Mouse (Mus musculus) hindbrain, embryonic 13.5 days (tissue): ENCODE results near the gene Scgb1c1. TPM values are rescaled to one million over a fixed set of nuclear protein-coding genes. Genes with fewer than 3 reads are reported as not detected.

ENCODE experiments used
- ATAC-seq: fragments of 200-750 bp; cut with Nextera tagmentation; 2 replicates; pipeline ENCODE4 v1.8.0; 2017; ENCODE audit warnings: moderate TSS enrichment; ENCODE audit not compliant: low FRiP score
- H3K27ac ChIP-seq: fragments of 300-500 bp; sonication (generic); 2 replicates; pipeline ENCODE4 v1.5.1; 2015; ENCODE audit warnings: inconsistent platforms, mild to moderate bottlenecking, moderate library complexity
- H3K27me3 ChIP-seq: fragments of 300-500 bp; sonication (generic); 2 replicates; pipeline ENCODE4 v1.6.1; 2015; ENCODE audit warnings: mild to moderate bottlenecking, inconsistent platforms
- H3K36me3 ChIP-seq: fragments of 300-500 bp; sonication (generic); 2 replicates; pipeline ENCODE4 v1.6.1; 2015; ENCODE audit warnings: mild to moderate bottlenecking, inconsistent platforms
- H3K4me1 ChIP-seq: fragments of 300-500 bp; sonication (generic); replicated peaks from 2 replicates; pipeline ENCODE4 v1.6.1; 2015; ENCODE audit warnings: inconsistent platforms
- H3K4me2 ChIP-seq: fragments of 300-500 bp; sonication (generic); 2 replicates; pipeline ENCODE4 v1.6.1; 2015; ENCODE audit warnings: inconsistent platforms, mild to moderate bottlenecking, moderate library complexity
- H3K4me3 ChIP-seq: fragments of 300-500 bp; sonication (generic); 2 replicates; pipeline ENCODE4 v1.5.1; 2015; ENCODE audit warnings: mild to moderate bottlenecking, inconsistent platforms
- H3K9ac ChIP-seq: fragments of 300-500 bp; sonication (generic); 2 replicates; pipeline ENCODE4 v1.6.1; 2015; ENCODE audit warnings: mild to moderate bottlenecking, inconsistent platforms
- H3K9me3 ChIP-seq: fragments of 300-500 bp; sonication (generic); 2 replicates; pipeline ENCODE4 v1.6.1; 2016; ENCODE audit warnings: inconsistent platforms
- WGBS: fragments of 180-500 bp; shearing (Covaris S2); methylation state at CpG from one replicate; pipeline ENCODE4 v1.1.7; 2015; 5-methylcytosine and 5-hydroxymethylcytosine counted together
- polyA plus RNA-seq: library from polyadenylated mRNA; unstranded; fragments of >200 nt; fragmentation: Nextera tagmentation; extraction: Ambion mirVana; gene quantifications from 2 replicates; pipeline ENCODE4 v1.2.1, GENCODE M21; 2015

The Scgb1c1 gene
- polyA plus RNA-seq = not detected in 2 replicates

DNA sequence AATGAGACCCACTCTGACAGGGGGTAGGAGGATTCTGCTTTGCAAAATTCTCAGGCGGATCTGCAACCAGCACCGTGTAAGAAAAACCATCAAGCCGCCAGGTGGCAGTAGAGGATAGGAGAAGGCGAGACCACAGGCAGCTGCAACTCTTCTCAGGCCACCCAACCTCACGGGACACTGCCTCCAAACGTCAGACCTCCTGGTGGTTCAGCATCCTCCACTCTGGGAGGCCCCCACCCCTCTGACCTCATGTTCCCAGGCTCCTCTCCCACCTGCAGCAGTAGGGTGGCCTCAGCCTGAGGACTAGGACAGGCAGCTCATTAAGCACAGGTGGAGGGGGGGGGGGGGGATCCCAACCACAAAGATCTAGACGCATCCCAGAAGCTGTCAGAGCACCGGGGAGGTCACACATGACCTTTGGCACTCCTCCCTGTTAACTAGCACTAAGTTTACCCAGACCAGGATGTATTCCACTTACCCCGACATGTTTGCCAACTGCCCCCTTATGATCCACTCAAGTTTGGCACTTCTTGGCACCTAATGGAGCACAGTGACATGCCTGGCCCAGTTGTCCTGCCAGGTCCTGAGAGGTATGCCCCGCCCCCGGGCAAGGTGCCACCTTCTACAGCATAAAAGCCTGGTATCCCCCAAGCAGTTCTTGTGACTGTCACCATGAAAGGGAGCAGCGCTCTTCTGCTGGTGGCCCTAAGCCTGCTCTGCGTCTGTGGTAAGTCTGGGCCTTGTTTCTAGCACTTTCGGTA lies at the start of gene Scgb1c1:
TSS of gene Scgb1c1 (plus strand) at position 643 of the 761 bp plus-strand sequence.
- Histone ChIP-seq H3K27ac (no peak within 1 kb of the TSS), H3K4me3 (no peak within 1 kb of the TSS), H3K4me1 (0 out of 2 replicates have a peak, but pooled peaks cover 2% of the 10 kb centered on the region), H3K9ac (no peak within 1 kb of the TSS), H3K27me3 (peaks cover 50% of the 10 kb centered on the region), H3K9me3 (no peaks in the 10 kb centered on the region), H3K36me3 (no peaks in the 10 kb centered on the region), H3K4me2 (no peak within 1 kb of the TSS)
- peak; percentile 79 for ATAC-seq
- WGBS = 34% methylated on average over 14 of the region's 14 CpGs

DNA sequence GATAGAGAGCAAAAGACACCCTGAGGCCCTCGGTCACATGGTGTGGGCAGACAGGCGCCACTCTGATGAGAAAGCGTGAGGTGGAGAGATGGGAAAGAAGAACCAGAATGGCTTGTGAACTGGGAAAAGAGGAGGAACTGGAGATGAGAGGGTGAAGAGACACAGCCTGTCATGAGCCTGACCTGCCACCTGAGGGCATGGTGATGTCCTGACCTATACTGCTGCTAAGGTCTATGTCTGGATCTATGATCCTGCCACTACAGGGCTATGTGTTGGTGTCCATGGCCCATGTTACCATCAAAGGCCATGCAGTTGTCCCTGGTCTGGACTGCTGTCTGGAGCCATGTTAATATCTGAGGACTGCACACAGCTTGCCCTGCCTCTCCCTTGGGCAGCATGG lies 47.7 kb upstream of the Scgb1c1 start:
- no peak overlapping the region for H3K4me2 ChIP-seq
- WGBS = 80% methylated on average over 3 of the region's 3 CpGs
- H3K36me3 ChIP-seq = no peaks in the 10 kb centered on the region
- no peak for ATAC-seq
- H3K9ac ChIP-seq = no peak overlapping the region
- no peaks in the 10 kb centered on the region for H3K9me3 ChIP-seq
- H3K4me1 ChIP-seq = no peaks in the 10 kb centered on the region
- no peak overlapping the region for H3K27ac ChIP-seq
- H3K27me3 ChIP-seq = no peaks in the 10 kb centered on the region
- H3K4me3 ChIP-seq = no peak overlapping the region

DNA sequence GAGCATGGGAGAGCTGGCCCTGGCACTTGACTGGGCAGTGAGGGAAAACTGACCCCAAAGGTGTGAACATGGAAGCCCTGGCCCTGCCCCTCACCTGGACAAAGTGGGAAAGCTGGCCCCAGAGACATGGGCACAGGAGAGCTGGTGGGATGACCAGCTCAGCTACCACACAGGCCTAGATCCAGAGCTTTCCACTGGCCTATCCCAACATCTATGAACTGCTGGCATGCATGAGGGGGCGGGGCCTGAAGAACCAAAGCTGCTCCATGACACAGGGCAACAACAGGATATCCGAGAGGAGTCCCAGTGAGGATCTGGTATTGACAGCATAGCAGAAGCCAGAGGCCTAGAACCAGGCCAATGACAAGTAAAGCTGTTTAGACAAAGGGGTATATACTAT lies 47.1 kb upstream of the Scgb1c1 start:
- H3K9me3 ChIP-seq = no peaks in the 10 kb centered on the region
- WGBS = 70% methylated on average over 2 of the region's 2 CpGs
- no peaks in the 10 kb centered on the region for H3K27me3 ChIP-seq
- no peaks in the 10 kb centered on the region for H3K36me3 ChIP-seq
- no peak overlapping the region for H3K4me3 ChIP-seq
- H3K27ac ChIP-seq = no peak overlapping the region
- H3K4me1 ChIP-seq = no peaks in the 10 kb centered on the region
- no peak overlapping the region for H3K9ac ChIP-seq
- ATAC-seq = no peak
- no peak overlapping the region for H3K4me2 ChIP-seq

DNA sequence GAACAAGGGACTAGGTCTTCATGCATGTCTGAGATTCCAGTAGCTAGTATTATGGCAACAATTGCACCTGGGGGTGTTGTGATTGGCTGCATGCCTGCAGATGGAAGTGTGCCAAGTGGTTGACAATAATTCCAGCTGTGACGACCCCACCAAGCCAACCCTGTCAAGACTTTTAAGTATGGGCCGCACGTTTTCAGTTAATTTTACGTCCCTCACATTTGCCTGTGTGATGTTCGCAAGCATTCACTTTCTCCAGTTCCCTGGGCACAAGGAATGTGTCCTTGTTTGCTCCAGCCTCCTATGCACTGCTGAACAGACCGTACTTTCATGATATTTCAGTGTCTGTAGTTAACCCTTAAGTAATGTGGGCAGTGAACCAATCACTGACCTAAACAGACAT lies 42.7 kb upstream of the Scgb1c1 start:
- 74% methylated on average over 6 of the region's 6 CpGs for WGBS
- Histone ChIP-seq H3K36me3 (peaks cover 13% of the 10 kb centered on the region), H3K9me3 (no peaks in the 10 kb centered on the region), H3K27ac (no peak overlapping the region), H3K4me3 (no peak overlapping the region), H3K27me3 (no peaks in the 10 kb centered on the region), H3K9ac (no peak overlapping the region), H3K4me1 (no peaks in the 10 kb centered on the region), H3K4me2 (no peak overlapping the region)
- no peak for ATAC-seq

DNA sequence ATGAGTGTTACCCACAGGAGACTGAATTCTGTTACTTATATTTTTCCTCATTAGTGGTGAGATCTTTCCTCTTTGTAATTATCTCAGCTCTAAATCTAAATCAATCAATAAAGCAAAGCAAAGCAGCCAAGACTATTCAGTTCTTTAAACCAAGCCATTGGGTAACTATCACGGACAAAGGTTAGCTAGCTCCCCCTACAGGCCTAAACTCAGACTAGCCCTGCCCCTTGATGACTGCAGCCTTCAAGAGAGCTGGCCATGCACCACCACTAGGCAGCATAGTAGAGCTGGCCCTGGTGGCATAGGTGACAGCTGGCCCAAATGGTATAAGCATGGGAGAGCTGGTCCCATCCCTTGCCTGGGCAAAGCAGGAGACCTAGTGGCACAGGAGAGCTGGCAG lies 39.6 kb upstream of the Scgb1c1 start:
- ATAC-seq = no peak

DNA sequence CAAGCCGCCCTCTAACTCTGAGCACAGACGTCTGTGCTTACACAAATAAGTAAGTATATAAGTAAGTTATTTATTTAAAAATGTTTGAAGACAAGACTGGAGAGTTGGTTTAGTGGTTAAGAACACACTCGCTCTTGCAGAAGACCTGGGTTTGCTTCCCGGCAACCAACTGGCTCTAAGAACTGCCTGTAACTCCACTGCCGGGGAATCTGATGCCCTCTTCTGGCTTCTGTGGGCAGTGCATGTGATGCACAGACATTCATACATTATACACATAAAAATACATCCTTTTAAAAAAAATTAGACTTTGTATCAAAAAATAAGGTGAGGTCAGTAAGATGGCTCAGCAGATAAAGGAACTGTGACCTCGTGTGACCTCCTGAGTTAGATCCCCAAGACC lies 34.9 kb upstream of the Scgb1c1 start:
- 93% methylated on average over 6 of the region's 6 CpGs for WGBS
- no peak for ATAC-seq
- H3K4me1 ChIP-seq = no peaks in the 10 kb centered on the region
- H3K4me2 ChIP-seq = no peak overlapping the region
- H3K27ac ChIP-seq = no peak overlapping the region
- no peaks in the 10 kb centered on the region for H3K9me3 ChIP-seq
- no peaks in the 10 kb centered on the region for H3K27me3 ChIP-seq
- no peak overlapping the region for H3K4me3 ChIP-seq
- H3K36me3 ChIP-seq = peaks cover 50% of the 10 kb centered on the region
- no peak overlapping the region for H3K9ac ChIP-seq

More for the DNA sequence above, 39.6 kb upstream of the Scgb1c1 start:
- Histone ChIP-seq H3K36me3 (peaks cover 21% of the 10 kb centered on the region), H3K27me3 (no peaks in the 10 kb centered on the region), H3K9me3 (no peaks in the 10 kb centered on the region), H3K9ac (no peak overlapping the region), H3K27ac (no peak overlapping the region), H3K4me3 (no peak overlapping the region), H3K4me2 (no peak overlapping the region), H3K4me1 (no peaks in the 10 kb centered on the region)
- WGBS = 14% methylated on average over 1 of the region's 1 CpGs

DNA sequence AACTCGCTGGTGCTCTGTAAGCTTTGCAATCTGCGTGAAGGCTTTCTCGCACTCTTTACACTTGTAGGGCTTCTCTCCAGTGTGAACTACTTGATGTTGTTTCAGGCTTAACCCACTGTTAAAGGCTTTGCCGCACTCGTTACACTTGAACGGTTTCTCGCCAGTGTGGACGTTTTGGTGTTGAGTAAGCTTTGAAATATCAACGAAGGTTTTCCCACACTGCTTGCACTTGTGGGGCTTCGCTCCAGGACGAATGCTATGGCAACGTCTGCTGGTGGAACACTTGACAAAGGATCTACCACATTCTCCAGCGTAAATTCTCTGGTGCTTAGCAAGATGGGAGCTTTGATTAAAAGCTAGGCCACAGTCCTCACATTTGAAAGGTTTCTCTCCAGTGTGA lies 33.6 kb upstream of the Scgb1c1 start:
- peaks cover 46% of the 10 kb centered on the region for H3K36me3 ChIP-seq
- H3K27me3 ChIP-seq = no peaks in the 10 kb centered on the region
- WGBS = 82% methylated on average over 13 of the region's 13 CpGs
- peak; percentile 36; the same call in 1 of the 2 replicates for ATAC-seq
- H3K9me3 ChIP-seq = no peaks in the 10 kb centered on the region
- H3K27ac ChIP-seq = no peak overlapping the region
- H3K4me2 ChIP-seq = no peak overlapping the region
- H3K4me3 ChIP-seq = no peak overlapping the region
- H3K4me1 ChIP-seq = no peaks in the 10 kb centered on the region
- H3K9ac ChIP-seq = no peak overlapping the region

DNA sequence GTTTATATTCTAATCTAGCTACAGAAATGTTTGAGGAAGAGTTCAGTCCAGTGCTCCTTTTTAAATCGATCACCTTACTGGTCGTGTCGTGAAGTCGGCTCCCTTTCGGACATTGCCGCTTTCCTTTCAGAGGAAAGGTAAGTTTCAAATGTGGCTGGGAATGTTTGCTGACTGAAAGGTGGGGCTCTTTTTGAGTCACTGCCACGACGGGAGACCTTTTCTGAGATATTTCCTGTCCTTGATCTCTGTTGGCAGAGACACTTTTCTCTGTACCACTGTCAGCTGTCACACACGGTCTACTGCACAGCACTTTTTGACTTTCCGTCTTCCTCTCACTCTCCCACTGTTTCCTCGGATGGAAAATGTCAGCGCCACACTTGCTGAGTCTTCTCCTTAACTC lies 32.5 kb upstream of the Scgb1c1 start:
- no peaks in the 10 kb centered on the region for H3K27me3 ChIP-seq
- no peak overlapping the region for H3K4me2 ChIP-seq
- H3K27ac ChIP-seq = no peak overlapping the region
- no peak for ATAC-seq
- 94% methylated on average over 12 of the region's 12 CpGs for WGBS
- H3K4me1 ChIP-seq = peaks cover 8% of the 10 kb centered on the region; the same call in 1 of the 2 replicates
- no peaks in the 10 kb centered on the region for H3K9me3 ChIP-seq
- no peak overlapping the region for H3K9ac ChIP-seq
- H3K36me3 ChIP-seq = peaks cover 39% of the 10 kb centered on the region
- H3K4me3 ChIP-seq = no peak overlapping the region

DNA sequence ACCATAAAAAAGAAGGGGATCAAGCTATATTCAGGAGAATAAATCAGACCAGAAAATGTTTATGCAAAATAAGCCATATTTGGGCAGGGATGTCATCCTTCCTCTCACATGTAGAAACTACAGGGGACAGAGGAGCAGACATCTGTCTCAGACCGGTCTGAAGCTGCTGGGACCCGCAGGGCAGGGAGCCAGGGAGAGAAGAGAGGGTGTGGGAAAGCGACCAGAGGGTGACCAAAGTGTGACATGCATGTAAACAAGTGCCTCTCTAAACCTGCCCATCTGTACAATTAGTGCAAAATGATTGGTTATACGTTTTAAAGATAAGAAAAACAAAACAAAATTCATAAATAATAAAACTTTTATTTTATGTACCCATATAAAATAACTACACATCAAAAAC lies 25.2 kb upstream of the Scgb1c1 start:
- Histone ChIP-seq H3K4me2 (peak overlapping the region; percentile 40), H3K27ac (no peak overlapping the region), H3K27me3 (0 out of 2 replicates have a peak, but pooled peaks cover 2% of the 10 kb centered on the region), H3K4me3 (no peak overlapping the region), H3K9me3 (no peaks in the 10 kb centered on the region), H3K4me1 (peaks cover 24% of the 10 kb centered on the region), H3K36me3 (peaks cover 10% of the 10 kb centered on the region), H3K9ac (peak overlapping the region; percentile 51; the same call in 1 of the 2 replicates)
- no peak for ATAC-seq
- WGBS = 50% methylated on average over 4 of the region's 4 CpGs

DNA sequence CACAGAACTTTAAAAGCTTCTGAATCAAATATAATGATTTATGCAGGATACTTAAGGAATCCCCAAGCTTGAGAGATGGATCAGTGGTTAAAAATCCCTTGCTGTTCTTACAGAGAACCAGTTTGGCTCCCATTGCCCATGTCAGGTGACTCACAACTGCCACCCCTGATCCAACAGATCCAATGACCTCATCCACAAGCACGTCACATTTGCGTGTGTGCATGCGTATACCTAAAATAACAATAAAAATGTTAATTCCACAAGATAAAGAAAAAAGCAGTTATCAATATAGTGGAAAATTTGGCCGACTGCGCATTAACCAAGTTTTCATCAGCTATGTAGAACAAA lies 24.1 kb upstream of the Scgb1c1 start:
- H3K27ac ChIP-seq = peak overlapping the region; percentile 93
- H3K4me3 ChIP-seq = peak overlapping the region; percentile 58
- H3K4me2 ChIP-seq = peak overlapping the region; percentile 60
- peaks cover 24% of the 10 kb centered on the region for H3K4me1 ChIP-seq
- H3K36me3 ChIP-seq = peaks cover 10% of the 10 kb centered on the region
- H3K9me3 ChIP-seq = no peaks in the 10 kb centered on the region
- H3K9ac ChIP-seq = peak overlapping the region; percentile 80
- 0 out of 2 replicates have a peak, but pooled peaks cover 2% of the 10 kb centered on the region for H3K27me3 ChIP-seq
- 41% methylated on average over 5 of the region's 5 CpGs for WGBS
- peak; percentile 36; the same call in 1 of the 2 replicates for ATAC-seq

DNA sequence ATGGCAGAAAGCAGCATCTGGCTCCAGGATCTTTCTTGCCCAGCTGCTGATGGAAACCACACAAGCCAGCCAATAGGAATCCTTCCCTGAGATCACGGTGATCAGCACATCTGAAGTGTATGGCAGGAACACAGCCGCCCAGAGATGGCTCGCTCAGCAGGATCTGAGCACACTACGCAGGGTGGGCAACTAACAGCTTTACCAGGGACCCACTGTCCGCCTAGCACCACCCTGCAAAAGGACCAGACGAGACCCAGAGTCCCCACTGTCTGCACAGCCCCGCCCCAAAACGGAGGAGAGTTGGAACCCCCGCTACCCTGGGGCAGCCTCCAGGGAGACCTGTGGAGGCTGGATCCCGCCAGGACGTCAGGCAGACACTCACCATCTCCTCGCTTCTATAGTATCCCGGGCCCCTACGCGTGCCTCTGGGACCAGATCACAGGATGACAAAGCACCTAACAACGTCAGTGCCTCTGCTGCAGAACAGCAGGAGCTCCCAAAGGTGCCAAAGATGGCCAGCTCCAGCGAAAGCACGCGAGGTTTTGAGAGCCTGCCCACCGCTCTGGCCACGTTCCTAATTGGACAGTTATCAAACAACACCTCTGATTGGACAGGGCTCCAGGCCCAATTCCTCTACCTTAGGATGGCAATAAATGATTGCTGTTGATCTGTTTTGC lies 23.6 kb upstream of the Scgb1c1 start, which contains the start of gene Zfp941:
TSS of gene Zfp941 (minus strand) at position 526 of the 677 bp plus-strand sequence.
- Histone ChIP-seq H3K9me3 (no peaks in the 10 kb centered on the region), H3K9ac (peak within 1 kb of the TSS; percentile 80), H3K27ac (peak within 1 kb of the TSS; percentile 93), H3K27me3 (0 out of 2 replicates have a peak, but pooled peaks cover 2% of the 10 kb centered on the region), H3K36me3 (peaks cover 10% of the 10 kb centered on the region), H3K4me2 (peak within 1 kb of the TSS; percentile 60), H3K4me3 (peak within 1 kb of the TSS; percentile 58), H3K4me1 (peaks cover 24% of the 10 kb centered on the region)
- under 1% methylated on average over 21 of the region's 21 CpGs for WGBS
- peak; percentile 93 for ATAC-seq

DNA sequence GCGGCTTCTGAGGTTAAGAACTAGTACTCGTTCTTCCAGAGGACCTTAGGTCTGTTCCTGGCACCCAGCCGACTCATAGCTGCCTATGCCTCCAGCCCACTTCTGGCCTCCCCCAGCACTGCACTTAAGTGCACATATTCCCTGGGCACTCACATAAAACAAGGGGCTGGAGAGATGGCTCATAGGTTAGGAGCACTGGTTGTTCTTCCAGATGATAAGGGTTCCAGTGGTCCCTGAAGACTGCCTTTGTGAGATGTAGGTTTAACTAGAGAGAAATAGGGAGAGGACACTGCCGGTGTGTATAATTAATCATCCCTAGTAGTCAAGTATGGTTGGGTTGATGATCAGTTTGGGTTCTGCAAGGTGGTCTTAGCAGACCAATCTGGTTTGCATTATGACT lies 22.6 kb upstream of the Scgb1c1 start:
- WGBS = 91% methylated on average over 4 of the region's 4 CpGs
- no peak for ATAC-seq
- H3K36me3 ChIP-seq = peaks cover 5% of the 10 kb centered on the region
- 0 out of 2 replicates have a peak, but pooled peaks cover 2% of the 10 kb centered on the region for H3K27me3 ChIP-seq
- H3K4me1 ChIP-seq = peaks cover 16% of the 10 kb centered on the region
- no peak overlapping the region for H3K4me2 ChIP-seq
- no peak overlapping the region for H3K27ac ChIP-seq
- H3K9ac ChIP-seq = no peak overlapping the region
- no peak overlapping the region for H3K4me3 ChIP-seq
- no peaks in the 10 kb centered on the region for H3K9me3 ChIP-seq
